ENCODE assay signal across 18 mouse cellular contexts in the genomic region with DNA sequence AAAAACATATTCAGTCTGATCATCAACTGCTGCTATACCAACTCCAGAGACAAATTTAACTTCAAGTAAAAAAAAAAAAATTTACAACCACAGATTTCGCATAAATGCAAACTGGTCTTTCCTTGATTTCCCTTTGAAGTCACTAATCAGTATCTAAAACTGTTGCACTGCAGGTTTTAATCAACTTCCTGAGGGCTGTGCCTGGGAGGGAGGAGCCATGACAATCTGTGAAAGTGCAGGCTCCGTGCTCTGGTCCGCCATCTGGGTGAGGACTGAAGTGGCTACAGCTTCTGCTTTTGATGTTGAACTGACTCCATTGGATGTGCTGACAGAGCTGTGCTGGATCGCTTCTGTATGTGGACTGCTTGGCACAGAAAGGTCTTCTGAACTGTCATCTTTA. TPM values are rescaled to one million over a fixed set of nuclear protein-coding genes. Genes with fewer than 3 reads are reported as not detected.
DNase-seq lines count a peak whose midpoint lies in the region; ATAC-seq and TF ChIP-seq lines count a peak whose summit lies in the region.
"Had no signal": no experiment of that assay in that cellular context is flagged by ENCODE, and none has a peak within 500 bp of the region (broad histone marks: within the 10 kb centered on the region; RNA-seq: fewer than 3 reads in every experiment).

No protein-coding gene starts in this region.

- TF ChIP-seq POLR2A in CH12.LX (IDR thresholded peaks at IDR 0.05; ENCODE audit: low read depth, low read length) (no peak), MEL (IDR thresholded peaks at IDR 0.05; ENCODE audit: control insufficient read depth in 1 of 2, insufficient read depth in 1 of 2, low read depth in 1 of 2, low read length in 2 of 2, poor library complexity in 1 of 2) (no peak)

- no peak for ATAC-seq in liver, postnatal 0 days
- peak; percentile 67 to 86 for ATAC-seq in hematopoietic stem cell, adult 5-6 weeks (replicated peaks in 1 of 2; ENCODE audit: insufficient read depth in 1 of 2, low FRiP score in 2 of 2, low TSS enrichment in 1 of 2, low read depth in 1 of 2, poor library complexity in 2 of 2, severe bottlenecking in 2 of 2)
- no peak for ATAC-seq in midbrain, embryonic 15.5 days (replicated peaks)
- no peak for ATAC-seq in erythroblast, adult 5-6 weeks (replicated peaks; ENCODE audit: low FRiP score, poor library complexity, severe bottlenecking)
- ATAC-seq: hindbrain, embryonic 16.5 days; midbrain, embryonic 13.5 days had no signal

- no peak for TF ChIP-seq EP300 in liver, postnatal 0 days (IDR thresholded peaks at IDR 0.05; ENCODE audit: low read depth)
- TF ChIP-seq EP300 in CH12.LX (IDR thresholded peaks at IDR 0.05; ENCODE audit: low read length), result no peak
- peak; percentile 86 to 94 for TF ChIP-seq EP300 in MEL (IDR thresholded peaks at IDR 0.05; ENCODE audit: low read depth in 1 of 2, low read length in 2 of 2)

- no peak overlapping the region for H3K4me3 ChIP-seq in liver, postnatal 0 days (ENCODE audit: low read depth, low read length)
- H3K4me3 ChIP-seq in CH12.LX (replicated peaks in 1 of 3; ENCODE audit: low read depth in 2 of 3, low read length in 2 of 3, poor library complexity in 1 of 3) (no peak overlapping the region), MEL (ENCODE audit: control insufficient read depth in 1 of 2, insufficient read depth in 1 of 2, low read depth in 2 of 2, low read length in 2 of 2) (no peak overlapping the region)
- H3K4me3 ChIP-seq in midbrain, embryonic 15.5 days, result no peak overlapping the region
- H3K4me3 ChIP-seq: midbrain, embryonic 13.5 days had no signal

- H3K36me3 ChIP-seq in liver, postnatal 0 days (replicated peaks; ENCODE audit: insufficient read depth, low read length), result peaks cover 28% of the 10 kb centered on the region
- H3K36me3 ChIP-seq in CH12.LX (replicated peaks in 1 of 2; ENCODE audit: control insufficient read depth in 1 of 2, insufficient read depth in 1 of 2, low read length in 1 of 2) (peaks cover 12 to 47% of the 10 kb centered on the region in 2 experiments), MEL (ENCODE audit: control insufficient read depth in 1 of 2, insufficient read depth in 2 of 2, low read length in 2 of 2) (peaks cover 4 to 22% of the 10 kb centered on the region in 2 experiments)
- peaks cover 14% of the 10 kb centered on the region; the same call in 1 of the 2 replicates for H3K36me3 ChIP-seq in midbrain, embryonic 15.5 days (replicated peaks)

- 57% methylated on average over 4 of the region's 4 CpGs for WGBS in liver, postnatal 0 days (ENCODE audit: insufficient replicate concordance)
- 80% methylated on average over 4 of the region's 4 CpGs for WGBS in midbrain, embryonic 15.5 days

- H3K79me2 ChIP-seq in CH12.LX (replicated peaks; ENCODE audit: control insufficient read depth, extremely low read depth, insufficient read depth, poor library complexity, severe bottlenecking), result no peaks in the 10 kb centered on the region
- H3K79me2 ChIP-seq in MEL (ENCODE audit: control insufficient read depth, insufficient read depth, low read length, poor library complexity), result no peaks in the 10 kb centered on the region

- H3K27ac ChIP-seq in liver, postnatal 0 days (ENCODE audit: low read depth), result no peak overlapping the region
- H3K27ac ChIP-seq in CH12.LX (ENCODE audit: insufficient read depth, low read depth) (no peak overlapping the region), MEL (ENCODE audit: control insufficient read depth, low read depth, low read length) (peak overlapping the region; percentile 45)
- no peak overlapping the region for H3K27ac ChIP-seq in midbrain, embryonic 15.5 days
- H3K27ac ChIP-seq: midbrain, embryonic 13.5 days had no signal

- H3K4me2 ChIP-seq in liver, postnatal 0 days (ENCODE audit: low read depth, low read length), result no peak overlapping the region
- no peak overlapping the region for H3K4me2 ChIP-seq in CH12.LX (ENCODE audit: insufficient read depth, low read depth, poor library complexity, severe bottlenecking)
- H3K4me2 ChIP-seq in midbrain, embryonic 15.5 days, result no peak overlapping the region
- H3K4me2 ChIP-seq: midbrain, embryonic 13.5 days had no signal

- H3K4me1 ChIP-seq in liver, postnatal 0 days (ENCODE audit: insufficient read depth), result no peaks in the 10 kb centered on the region
- H3K4me1 ChIP-seq in CH12.LX (ENCODE audit: control insufficient read depth in 1 of 2, insufficient read depth in 2 of 2), result peaks cover 0 to 9% of the 10 kb centered on the region in 2 experiments; a peak in 2 of 4 replicates
- peaks cover 3% of the 10 kb centered on the region in 2 experiments; a peak in 2 of 4 replicates for H3K4me1 ChIP-seq in MEL (ENCODE audit: control insufficient read depth in 1 of 2, insufficient read depth in 2 of 2, low read length in 2 of 2)
- no peaks in the 10 kb centered on the region for H3K4me1 ChIP-seq in midbrain, embryonic 15.5 days
- H3K4me1 ChIP-seq: midbrain, embryonic 13.5 days had no signal

- H3K9me3 ChIP-seq in liver, postnatal 0 days (ENCODE audit: low read length), result no peaks in the 10 kb centered on the region
- H3K9me3 ChIP-seq in CH12.LX (replicated peaks; ENCODE audit: low read length) (no peaks in the 10 kb centered on the region), MEL (replicated peaks; ENCODE audit: insufficient read depth, low read length) (no peaks in the 10 kb centered on the region)
- H3K9me3 ChIP-seq in midbrain, embryonic 15.5 days, result no peaks in the 10 kb centered on the region
- H3K9me3 ChIP-seq: midbrain, embryonic 13.5 days had no signal

- in situ Hi-C loops in CH12.LX (cut with MboI; ENCODE audit: low pct_ligation_motif_present, low pct_unique_long_range_greater_than_20kb, low sequenced_read_pairs), result no loop called here

- peak; percentile 6 for DNase-seq in liver
- no peak for DNase-seq in liver, postnatal 0 days
- peak; percentile 35 for DNase-seq in CH12.LX (ENCODE audit: extremely low read depth)
- DNase-seq in MEL (ENCODE audit: low read depth, low spot score), result peak; percentile 95
- DNase-seq: adrenal gland, postnatal 14 days; cerebellum, postnatal 25 days; gastrocnemius, postnatal 25 days; kidney, adult 18-20 months; kidney, postnatal 36 days; lung, adult 2 months; lung, postnatal 4 days; right cerebral cortex, postnatal 25 days; thymus, adult 18-20 months had no signal

- no peak for TF ChIP-seq CTCF in liver, postnatal 0 days (IDR thresholded peaks at IDR 0.05; ENCODE audit: low read depth)
- TF ChIP-seq CTCF in CH12.LX (conservative IDR thresholded peaks at IDR 0.05 in 1 of 2, IDR thresholded peaks at IDR 0.05 in 1 of 2; ENCODE audit: low read depth in 2 of 2, low read length in 2 of 2), result no peak
- no peak; a peak in 1 of 6 replicates for TF ChIP-seq CTCF in MEL (IDR thresholded peaks at IDR 0.05 in 2 of 3, conservative IDR thresholded peaks at IDR 0.05 in 1 of 3; ENCODE audit: control insufficient read depth in 1 of 3, insufficient read depth in 1 of 3, low read depth in 2 of 3, low read length in 3 of 3, poor library complexity in 1 of 3, severe bottlenecking in 1 of 3)

- H3K9ac ChIP-seq in liver, postnatal 0 days (replicated peaks), result no peak overlapping the region
- H3K9ac ChIP-seq in CH12.LX (ENCODE audit: insufficient read depth, low read depth) (no peak overlapping the region), MEL (ENCODE audit: control insufficient read depth, low read depth, low read length, poor library complexity, severe bottlenecking) (no peak overlapping the region)
- no peak overlapping the region for H3K9ac ChIP-seq in midbrain, embryonic 15.5 days
- H3K9ac ChIP-seq: midbrain, embryonic 13.5 days had no signal

- TF ChIP-seq RAD21 in CH12.LX (IDR thresholded peaks at IDR 0.05; ENCODE audit: low read depth, low read length), result no peak
- TF ChIP-seq RAD21 in MEL (IDR thresholded peaks at IDR 0.05; ENCODE audit: low read depth, low read length), result no peak; the same call in 1 of the 2 replicates

- dilution Hi-C loops in CH12.LX (cut with MboI; ENCODE audit: extremely low pct_ligation_motif_present, extremely low pct_unique_long_range_greater_than_20kb, low sequenced_read_pairs), result no loop called here

- H3K27me3 ChIP-seq in liver, postnatal 0 days (ENCODE audit: insufficient read depth, low read length), result no peaks in the 10 kb centered on the region
- no peaks in the 10 kb centered on the region for H3K27me3 ChIP-seq in CH12.LX (replicated peaks)
- H3K27me3 ChIP-seq in MEL (ENCODE audit: control insufficient read depth in 1 of 2, insufficient read depth in 2 of 2, low read length in 2 of 2), result no peaks in the 10 kb centered on the region
- H3K27me3 ChIP-seq in midbrain, embryonic 15.5 days (replicated peaks), result no peaks in the 10 kb centered on the region
- H3K27me3 ChIP-seq: midbrain, embryonic 13.5 days had no signal

TF ChIP-seq in CH12.LX, 34 proteins besides CTCF, POLR2A, EP300 and RAD21:
- TF ChIP-seq ZC3H11A (IDR thresholded peaks at IDR 0.05; ENCODE audit: low read depth, low read length) (no peak), HCFC1 (IDR thresholded peaks at IDR 0.05; ENCODE audit: low read depth, low read length) (no peak), BHLHE40 (IDR thresholded peaks at IDR 0.05; ENCODE audit: low read depth, low read length) (no peak), MXI1 (IDR thresholded peaks at IDR 0.05; ENCODE audit: low read depth, low read length) (no peak), NRF1 (IDR thresholded peaks at IDR 0.05; ENCODE audit: low read depth, low read length) (no peak), ZMIZ1 (IDR thresholded peaks at IDR 0.05; ENCODE audit: low read depth, low read length) (no peak)

TF ChIP-seq in MEL, 35 proteins besides CTCF, POLR2A, EP300 and RAD21 (continues in another document):
- TF ChIP-seq USF2 (IDR thresholded peaks at IDR 0.05; ENCODE audit: borderline replicate concordance in 1 of 2, insufficient read depth in 1 of 2, low read depth in 1 of 2, low read length in 2 of 2), result no peak
- no peak for TF ChIP-seq ZKSCAN1 (IDR thresholded peaks at IDR 0.05; ENCODE audit: low read depth, low read length)
- peak; percentile 32 for TF ChIP-seq SMC3 (IDR thresholded peaks at IDR 0.05; ENCODE audit: low read depth, low read length)
- peak; percentile 59; the same call in 1 of the 2 replicates for TF ChIP-seq MYB (IDR thresholded peaks at IDR 0.05; ENCODE audit: low read depth, low read length)
- TF ChIP-seq POLR2AphosphoS5 (IDR thresholded peaks at IDR 0.05; ENCODE audit: borderline replicate concordance, low read depth, low read length), result no peak

RNA-seq across cellular contexts. Expression of gene Chn1, which starts 43.6 kb away (rescaled TPM):
- 0.26 and 0.31 TPM in 2 replicates for polyA plus RNA-seq in liver, postnatal 0 days (2015; fragmentation: Nextera tagmentation; extraction: Ambion mirVana)
- total RNA-seq in CH12.LX (2012; rRNA removed), result 4.2 and 4.6 TPM in 2 replicates
- 9.9 and 13.0 TPM in 2 replicates for total RNA-seq in CH12.LX (2014; rRNA removed)
- 15.0 and 17.0 TPM in 2 replicates for polyA plus RNA-seq in CH12.LX (2012; ENCODE audit: insufficient read length, low read depth)
- 5.0 and 9.0 TPM in 2 replicates for total RNA-seq in MEL (2012; rRNA removed)
- 10 to 100 TPM in 1 of 2 experiments, not detected in 1; 14.1 TPM for polyA plus RNA-seq in MEL (2012; ENCODE audit: insufficient read depth in 1 of 2, insufficient read length in 2 of 2, low read depth in 1 of 2, low replicate concordance in 2 of 2, missing spikeins in 1 of 2)
- 0.19 TPM in 1 of 2 replicates, not detected in the other for total RNA-seq in hematopoietic stem cell, adult 5-6 weeks (2017)
- polyA plus RNA-seq in midbrain, embryonic 15.5 days (2015; fragmentation: Nextera tagmentation; extraction: Ambion mirVana), result 102 and 108 TPM in 2 replicates
- total RNA-seq in erythroblast, adult 5-6 weeks (2015; ENCODE audit: low replicate concordance), result not detected in 2 replicates
- not detected in 2 replicates for total RNA-seq in erythroblast, adult 5-6 weeks (2017; ENCODE audit: low replicate concordance)

Comparison
In these comparisons a context has a peak if more than half of its experiments do, and no peak if none do; other contexts are left out.
1. ATAC-seq: peak in hematopoietic stem cell, adult 5-6 weeks (2 of 2); none in liver, postnatal 0 days (single experiment), midbrain, embryonic 15.5 days (single experiment) and erythroblast, adult 5-6 weeks (single experiment).